Mouse (Mus musculus): ENCODE data around the gene Aipl1. TPM values are rescaled to one million over a fixed set of nuclear protein-coding genes. Genes with fewer than 3 reads are reported as not detected.

The Aipl1 gene
- 0.67 TPM in 1 of 3 replicates, not detected in the others for total RNA-seq (2017)

DNA sequence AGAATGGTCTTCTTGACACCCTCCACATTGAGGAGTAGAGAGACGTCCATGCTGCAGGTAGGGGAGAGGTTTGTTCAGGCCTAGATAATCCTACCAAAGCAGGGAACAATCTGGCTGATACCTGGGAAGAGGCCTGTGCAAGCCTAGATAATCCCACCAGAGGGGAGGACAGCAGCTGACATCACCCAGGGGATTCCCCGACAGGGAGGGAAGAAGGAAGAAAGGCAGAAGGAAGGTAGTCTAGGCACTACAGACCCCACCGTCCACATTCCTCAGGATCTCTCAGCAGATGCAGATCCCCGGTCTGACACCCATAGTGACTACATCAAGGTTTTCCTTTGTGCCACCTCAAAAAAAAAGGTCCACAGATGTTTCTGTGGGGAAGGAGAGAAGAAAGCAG is at the start of gene Aipl1:
Gene Aipl1, minus strand, starts transcription at position 101 of the 400 bp plus-strand sequence.
- ATAC-seq (replicated peaks; ENCODE audit: insufficient number of reproducible peaks, low FRiP score, low TSS enrichment, poor library complexity, severe bottlenecking) = no peak

DNA sequence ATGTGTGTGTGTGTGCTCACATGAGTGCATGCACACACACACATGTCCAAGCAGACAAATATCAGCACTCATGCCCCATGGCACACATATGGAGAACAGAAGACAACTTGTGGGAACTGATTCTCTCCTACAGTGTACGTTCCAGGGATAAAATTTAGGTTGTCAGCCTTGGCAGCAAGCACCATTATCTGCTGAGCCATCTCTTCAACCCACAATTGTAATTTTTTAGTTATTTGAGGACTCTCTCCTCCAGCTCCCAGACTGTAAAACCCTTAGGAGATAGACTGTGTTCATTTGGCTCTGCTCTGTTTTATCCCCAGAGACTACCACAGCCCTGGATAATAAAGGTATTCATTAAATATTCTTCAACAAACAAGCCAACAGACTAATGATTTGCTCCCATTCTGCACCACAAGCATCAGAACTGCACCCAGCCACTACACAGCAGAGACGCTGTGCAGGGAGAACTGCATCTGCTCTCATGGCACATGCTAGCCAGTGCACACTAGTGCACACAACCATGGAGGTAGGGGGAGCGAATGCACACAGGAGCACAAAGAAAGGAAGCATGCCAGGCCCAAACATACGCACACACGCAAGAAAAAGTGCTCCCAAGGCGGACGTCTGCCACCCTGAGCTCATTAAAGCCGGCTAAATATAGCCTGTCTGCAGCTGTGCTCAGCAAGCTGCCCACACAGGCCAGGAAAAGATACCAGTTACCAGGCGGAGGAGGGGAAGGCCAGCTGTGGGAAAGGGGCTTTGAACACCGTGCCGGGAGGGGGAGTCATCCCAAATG is 49.1 kb upstream of the Aipl1 start:
- ATAC-seq (replicated peaks; ENCODE audit: insufficient number of reproducible peaks, low FRiP score, low TSS enrichment, poor library complexity, severe bottlenecking) = no peak

DNA sequence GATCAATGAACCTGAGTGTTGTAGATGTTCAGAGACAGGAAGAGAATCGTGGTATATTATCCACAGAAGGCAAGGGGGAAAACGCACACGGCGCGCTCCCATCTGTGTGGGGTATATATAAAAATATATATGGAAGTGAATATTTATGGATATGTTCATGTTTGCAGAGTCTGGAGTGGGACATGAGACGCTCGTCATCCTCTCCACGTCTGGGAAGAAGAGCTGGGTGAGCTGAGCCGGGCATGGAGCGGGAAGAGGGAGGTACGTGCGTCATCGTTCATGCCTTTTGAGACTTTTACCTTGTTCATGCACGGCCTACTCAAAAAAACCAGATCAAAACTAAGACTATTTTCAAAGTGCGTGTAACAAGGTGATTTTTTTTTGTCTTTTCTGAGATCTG is 47.0 kb upstream of the Aipl1 start:
- no peak for ATAC-seq (replicated peaks; ENCODE audit: insufficient number of reproducible peaks, low FRiP score, low TSS enrichment, poor library complexity, severe bottlenecking)

DNA sequence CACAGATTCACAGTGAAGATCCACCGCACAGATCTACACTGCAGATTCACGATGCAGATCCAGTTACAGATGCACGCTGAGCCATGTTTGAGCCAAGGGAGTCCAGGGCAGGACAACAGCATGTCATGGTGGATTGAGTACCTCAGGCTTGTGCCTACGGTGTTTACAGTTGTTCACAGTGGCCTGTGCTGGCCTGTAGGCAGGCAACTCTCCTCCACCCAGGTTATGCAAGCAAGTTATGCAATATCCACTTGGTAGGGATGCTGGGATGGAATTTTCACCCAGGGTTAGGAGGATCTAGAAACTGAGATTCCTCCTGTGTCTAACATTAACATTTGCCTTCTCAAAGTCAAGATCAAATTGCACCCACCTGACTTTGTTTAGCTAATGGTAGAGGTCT is 45.3 kb upstream of the Aipl1 start:
- no peak for ATAC-seq (replicated peaks; ENCODE audit: insufficient number of reproducible peaks, low FRiP score, low TSS enrichment, poor library complexity, severe bottlenecking)

DNA sequence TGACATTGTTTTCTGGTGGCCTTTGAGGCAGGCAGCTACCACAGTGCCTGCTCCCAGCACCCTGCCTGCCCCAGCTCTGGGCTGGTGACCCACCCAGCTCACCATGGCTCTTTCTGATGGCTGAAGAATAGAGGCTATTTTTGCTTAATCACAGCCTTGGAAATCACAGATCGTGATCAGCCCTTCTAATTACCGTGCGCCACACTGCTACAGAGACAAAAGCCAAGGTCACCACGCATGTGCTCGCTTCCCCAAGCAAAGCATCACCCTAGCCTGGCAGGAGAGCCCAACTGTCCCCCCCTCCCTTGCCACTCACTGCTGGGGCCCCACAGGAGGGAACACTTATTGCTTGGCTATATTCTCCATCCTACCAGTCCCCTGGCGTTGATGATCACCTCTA is 43.2 kb upstream of the Aipl1 start:
- ATAC-seq (replicated peaks; ENCODE audit: insufficient number of reproducible peaks, low FRiP score, low TSS enrichment, poor library complexity, severe bottlenecking) = no peak

DNA sequence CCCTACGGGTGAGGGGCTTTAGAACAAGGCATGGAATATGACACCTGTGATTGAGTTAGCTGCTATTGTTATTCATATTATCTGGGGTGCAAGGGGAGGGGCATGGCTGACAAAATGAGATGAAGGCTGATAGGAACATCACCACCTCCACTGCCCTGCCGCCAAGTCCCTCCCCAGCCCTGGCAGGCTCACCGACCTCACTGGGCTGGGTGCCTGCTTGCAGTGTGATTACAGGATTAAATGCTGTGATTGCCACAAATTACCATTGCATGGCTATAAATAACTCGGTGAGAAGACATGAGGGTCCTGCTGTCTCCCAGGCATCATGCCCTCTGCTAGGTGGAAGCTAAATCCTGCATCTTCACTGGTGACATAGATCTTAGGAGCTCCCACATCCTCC is 41.3 kb upstream of the Aipl1 start:
- no peak for ATAC-seq (replicated peaks; ENCODE audit: insufficient number of reproducible peaks, low FRiP score, low TSS enrichment, poor library complexity, severe bottlenecking)

DNA sequence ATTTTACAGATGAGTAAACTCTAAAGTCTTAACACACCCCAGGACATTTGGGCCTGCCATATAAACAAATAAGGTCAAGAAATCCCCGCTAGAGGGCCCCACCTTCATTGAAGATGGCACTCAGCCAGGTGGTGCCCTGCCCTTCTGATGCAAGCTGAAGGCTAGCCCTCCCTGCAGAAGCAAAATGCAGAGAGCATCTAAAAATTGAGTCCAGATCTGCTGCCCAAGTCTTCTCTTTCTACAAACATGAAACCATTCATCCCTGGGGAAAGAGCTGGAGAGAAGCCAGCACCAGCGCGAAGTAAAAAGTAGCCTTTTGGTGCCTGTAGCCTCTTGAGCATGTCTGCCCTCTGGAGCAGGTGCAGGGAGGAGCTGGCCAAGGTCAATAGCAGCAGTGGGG is 40.7 kb upstream of the Aipl1 start:
- ATAC-seq (replicated peaks; ENCODE audit: insufficient number of reproducible peaks, low FRiP score, low TSS enrichment, poor library complexity, severe bottlenecking) = no peak

DNA sequence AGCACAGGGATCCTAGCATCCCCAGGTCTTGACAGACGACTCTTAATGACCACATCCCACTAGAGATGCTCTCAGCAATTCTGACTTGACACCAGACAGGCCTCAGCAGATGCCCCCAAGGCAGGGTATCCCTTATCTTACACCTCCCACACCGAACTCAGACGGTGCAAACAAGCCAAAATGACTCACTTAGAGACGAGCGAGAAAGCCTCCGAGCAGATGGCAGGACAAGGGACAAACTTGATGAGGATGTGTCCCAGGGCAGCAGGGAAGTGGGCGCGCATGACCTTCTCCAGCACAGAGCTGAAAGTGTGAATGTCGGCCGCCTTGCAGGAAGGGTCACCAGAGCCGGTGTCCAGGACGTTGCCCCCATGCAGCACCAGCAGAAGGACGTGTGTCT is 36.9 kb upstream of the Aipl1 start:
- no peak for ATAC-seq (replicated peaks; ENCODE audit: insufficient number of reproducible peaks, low FRiP score, low TSS enrichment, poor library complexity, severe bottlenecking)

DNA sequence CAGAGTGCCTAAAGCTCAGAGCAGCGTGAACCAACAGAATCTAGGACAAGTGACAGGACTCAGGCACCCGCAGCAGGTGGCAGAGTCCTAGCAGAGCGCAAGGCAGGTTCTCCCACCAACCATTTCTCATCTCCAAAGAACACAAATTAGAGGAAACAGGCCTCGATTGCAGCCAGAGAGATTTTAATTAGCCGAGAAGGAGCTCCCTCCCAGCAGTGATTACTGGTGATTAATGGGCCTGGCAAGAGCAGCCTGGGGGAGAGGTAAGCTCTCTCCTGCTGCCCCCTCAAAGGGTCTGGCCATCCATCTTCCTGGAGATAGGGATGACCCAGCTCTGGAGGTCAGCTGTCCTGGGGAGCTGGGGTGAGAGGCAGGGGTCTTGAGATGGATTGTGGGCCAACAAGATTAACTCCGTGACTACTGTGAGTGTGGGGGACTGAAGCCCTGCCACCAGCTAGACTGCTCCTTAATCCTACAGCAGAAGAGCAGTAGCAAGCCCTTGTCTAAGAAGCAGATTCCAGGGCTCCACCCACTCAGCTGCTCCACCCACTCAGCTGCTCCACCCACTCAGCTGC is 35.1 kb upstream of the Aipl1 start:
- ATAC-seq (replicated peaks; ENCODE audit: insufficient number of reproducible peaks, low FRiP score, low TSS enrichment, poor library complexity, severe bottlenecking) = no peak

DNA sequence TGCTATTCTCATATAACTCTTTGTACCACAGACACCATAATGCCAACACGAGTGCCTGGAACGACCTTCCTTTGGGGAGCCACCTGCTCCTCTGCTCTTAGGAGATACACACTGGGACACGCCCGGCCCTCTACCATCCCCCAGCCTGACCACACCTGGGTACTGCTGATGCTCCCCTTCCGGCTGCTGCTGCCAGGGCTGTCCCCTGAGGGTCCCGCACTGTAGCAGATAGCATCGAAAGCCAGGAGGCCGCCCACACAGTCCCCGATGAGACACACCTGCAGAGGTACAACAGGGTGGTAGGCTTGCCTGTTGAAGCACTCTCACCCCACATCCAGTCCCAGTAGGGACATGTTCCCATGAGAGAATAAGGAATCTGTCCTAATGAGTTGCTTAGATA is 33.4 kb upstream of the Aipl1 start:
- ATAC-seq (replicated peaks; ENCODE audit: insufficient number of reproducible peaks, low FRiP score, low TSS enrichment, poor library complexity, severe bottlenecking) = no peak

DNA sequence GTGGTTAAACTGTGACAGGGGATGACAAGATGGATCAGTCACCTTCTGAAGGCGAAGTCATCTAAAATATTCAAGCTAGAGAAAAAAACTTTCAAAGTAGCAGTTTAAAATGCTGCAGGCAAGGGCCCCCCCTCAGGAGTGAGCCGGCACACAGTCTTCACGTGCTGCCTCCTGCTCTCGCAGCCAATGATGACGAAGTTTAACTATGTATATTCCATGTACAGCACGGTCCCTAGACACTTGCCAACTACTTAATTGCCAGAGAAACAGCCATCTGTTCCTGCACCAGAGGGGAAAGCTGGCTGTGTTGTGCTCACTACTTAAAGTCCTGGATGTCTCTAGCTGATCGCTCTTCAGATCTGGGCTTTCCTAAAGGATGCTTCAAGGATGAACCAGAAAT is 30.7 kb upstream of the Aipl1 start:
- no peak for ATAC-seq (replicated peaks; ENCODE audit: insufficient number of reproducible peaks, low FRiP score, low TSS enrichment, poor library complexity, severe bottlenecking)

DNA sequence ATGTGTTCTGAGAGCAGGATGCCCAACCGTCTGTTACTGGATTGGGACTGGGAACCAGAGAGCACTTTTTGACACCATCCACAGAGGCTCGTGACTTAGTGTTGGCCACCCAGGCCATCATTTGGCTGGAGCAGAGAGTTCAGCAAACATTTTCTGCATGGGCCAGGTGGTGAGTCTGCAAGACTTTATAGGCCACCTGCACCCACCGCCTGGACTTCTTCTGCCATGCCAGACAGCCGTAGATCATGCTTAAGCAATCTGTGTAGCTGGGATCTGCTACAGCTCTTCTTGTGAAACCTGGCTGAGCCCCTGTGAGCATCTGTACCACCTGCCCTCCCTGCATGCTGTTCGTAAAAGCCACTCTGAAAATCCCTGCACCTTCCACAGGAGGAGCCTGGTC is 30.0 kb upstream of the Aipl1 start:
- no peak for ATAC-seq (replicated peaks; ENCODE audit: insufficient number of reproducible peaks, low FRiP score, low TSS enrichment, poor library complexity, severe bottlenecking)

DNA sequence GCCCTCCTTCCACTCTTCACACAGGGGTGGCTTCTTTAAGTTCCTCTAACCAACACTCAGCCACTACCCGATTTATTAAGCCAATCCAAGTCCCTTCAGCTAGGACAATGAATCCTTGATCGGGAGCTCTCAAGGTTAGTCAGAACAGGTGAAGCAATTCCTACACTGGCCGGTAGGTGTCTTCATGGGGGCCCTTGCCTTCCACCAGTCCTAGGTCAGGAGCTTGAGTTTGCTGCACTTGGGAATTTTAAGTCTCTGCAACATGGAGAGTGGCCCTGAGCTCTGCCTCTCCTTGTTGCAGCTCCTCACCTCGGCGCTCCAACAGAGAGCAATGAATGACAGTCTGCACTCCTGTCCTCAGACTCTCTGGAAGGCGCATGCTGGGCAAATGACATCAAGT is 29.0 kb upstream of the Aipl1 start:
- ATAC-seq (replicated peaks; ENCODE audit: insufficient number of reproducible peaks, low FRiP score, low TSS enrichment, poor library complexity, severe bottlenecking) = no peak

DNA sequence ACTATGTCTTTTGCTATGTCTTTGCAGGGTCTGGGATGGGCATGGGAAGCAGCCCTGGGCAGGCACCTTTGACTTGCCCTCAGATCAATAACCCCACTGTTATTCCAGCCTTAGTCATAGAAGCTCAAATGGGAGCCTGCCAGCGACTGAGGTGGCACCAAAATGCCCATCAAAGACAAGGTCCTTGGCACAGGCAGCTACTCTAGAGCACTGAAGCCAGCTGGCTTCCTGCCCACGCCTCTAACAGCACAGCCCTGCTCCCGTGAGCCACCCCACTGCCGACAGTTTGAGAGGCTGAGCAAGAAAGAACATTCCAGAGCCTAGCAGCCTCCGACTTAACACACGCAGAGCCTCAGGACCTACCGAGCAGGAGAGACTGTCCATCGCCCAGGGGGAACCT is 27.8 kb upstream of the Aipl1 start:
- no peak for ATAC-seq (replicated peaks; ENCODE audit: insufficient number of reproducible peaks, low FRiP score, low TSS enrichment, poor library complexity, severe bottlenecking)

DNA sequence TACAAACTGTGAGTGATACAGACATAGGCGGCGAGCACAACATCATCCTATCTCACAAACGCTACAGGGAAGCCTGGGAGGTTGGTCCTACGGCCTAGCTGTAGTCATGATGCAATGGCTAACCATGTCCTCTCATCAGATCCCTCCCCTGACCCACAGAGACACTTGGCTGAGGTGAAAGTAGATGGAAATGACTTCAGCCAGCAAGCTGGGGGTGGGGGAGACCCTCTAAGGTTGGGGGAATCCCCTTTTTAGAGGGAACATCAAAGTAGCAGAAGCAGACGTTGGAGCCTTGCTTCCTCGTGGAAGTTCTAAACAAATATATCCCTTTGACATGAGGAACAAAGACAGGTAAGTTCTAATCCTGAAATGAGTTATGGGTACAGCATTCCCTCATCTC is 27.1 kb upstream of the Aipl1 start:
- ATAC-seq (replicated peaks; ENCODE audit: insufficient number of reproducible peaks, low FRiP score, low TSS enrichment, poor library complexity, severe bottlenecking) = no peak

DNA sequence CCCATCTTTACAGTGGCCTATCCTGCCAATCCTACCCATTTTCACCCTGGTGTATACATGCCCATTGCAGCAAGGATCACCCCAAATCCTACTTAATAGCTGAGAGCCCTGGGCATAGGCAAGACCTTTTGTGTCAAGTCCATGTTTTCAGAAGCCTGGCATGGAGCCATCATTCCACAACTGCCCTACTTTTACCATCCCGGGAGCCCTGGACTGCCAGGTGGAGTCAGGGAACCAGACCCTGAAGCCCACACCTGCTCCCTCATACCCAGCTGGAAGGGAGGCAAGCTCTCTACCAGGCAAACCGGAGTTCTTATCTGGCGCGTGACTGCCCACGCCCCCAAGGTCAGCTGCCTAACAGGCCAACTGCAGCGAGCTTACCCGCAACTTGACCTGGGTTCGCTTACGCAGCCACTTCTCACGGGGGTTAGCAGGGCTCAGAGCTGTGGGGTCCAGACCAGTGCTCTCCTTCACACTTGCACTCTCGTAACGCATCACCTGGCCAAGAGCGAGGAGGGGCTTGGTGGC is 23.8 kb upstream of the Aipl1 start:
- ATAC-seq (replicated peaks; ENCODE audit: insufficient number of reproducible peaks, low FRiP score, low TSS enrichment, poor library complexity, severe bottlenecking) = no peak

DNA sequence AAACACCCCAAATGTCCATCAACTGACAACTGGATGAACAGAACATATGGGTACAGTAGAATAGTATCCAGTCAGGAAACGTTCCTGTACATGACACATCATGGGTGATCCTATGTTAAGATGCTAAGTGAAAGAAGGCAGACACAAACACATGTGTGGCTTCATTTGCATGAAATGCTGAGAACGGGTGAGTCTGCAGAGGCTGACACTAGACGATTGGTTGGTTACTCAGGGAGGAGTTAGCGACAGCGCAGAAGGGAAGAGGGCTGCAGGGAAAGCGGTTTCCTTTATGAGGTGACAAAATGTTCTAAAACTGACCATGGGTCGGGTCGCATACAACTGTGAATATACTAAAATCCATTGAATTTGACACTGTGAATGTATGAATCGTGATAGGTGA is 23.1 kb upstream of the Aipl1 start:
- no peak for ATAC-seq (replicated peaks; ENCODE audit: insufficient number of reproducible peaks, low FRiP score, low TSS enrichment, poor library complexity, severe bottlenecking)

DNA sequence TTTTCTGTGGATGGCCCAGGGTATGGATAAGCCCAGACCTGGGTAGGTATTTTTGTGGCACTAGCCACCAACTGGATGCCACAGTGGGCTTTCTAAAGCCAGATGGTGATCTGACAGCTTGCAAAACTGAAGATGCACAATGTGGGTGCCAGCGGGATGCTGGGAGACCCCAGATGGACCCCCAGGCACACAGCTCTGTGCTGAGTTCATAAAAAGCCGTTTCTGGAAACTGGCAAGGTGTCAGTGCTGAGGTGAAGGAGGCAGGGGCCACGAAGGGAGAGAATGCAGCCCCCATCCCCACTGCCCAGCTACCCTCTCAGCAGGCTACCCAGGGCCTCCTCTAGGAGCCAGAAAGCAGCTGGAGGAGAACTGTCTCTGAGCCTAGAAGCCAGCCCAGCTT is 19.9 kb upstream of the Aipl1 start:
- ATAC-seq (replicated peaks; ENCODE audit: insufficient number of reproducible peaks, low FRiP score, low TSS enrichment, poor library complexity, severe bottlenecking) = no peak

DNA sequence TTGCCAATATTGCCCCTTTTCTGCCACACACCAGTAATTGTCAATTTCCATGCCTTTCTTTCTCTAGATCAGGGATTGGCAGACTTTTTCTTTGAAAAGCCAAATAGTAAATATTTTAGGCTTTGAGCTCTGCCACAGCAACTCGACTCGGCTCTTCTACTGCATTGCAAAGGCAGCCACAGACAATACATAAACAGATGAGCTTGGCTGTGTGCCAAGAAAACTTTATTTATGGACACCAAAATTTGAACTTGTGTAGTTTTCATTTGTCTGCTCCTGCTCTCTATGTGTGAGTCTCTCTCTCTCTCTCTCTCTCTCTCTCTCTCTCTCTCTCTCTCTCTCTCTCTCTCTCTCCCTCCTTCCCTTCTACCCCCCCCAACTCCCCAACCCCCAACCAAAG is 17.9 kb upstream of the Aipl1 start:
- ATAC-seq (replicated peaks; ENCODE audit: insufficient number of reproducible peaks, low FRiP score, low TSS enrichment, poor library complexity, severe bottlenecking) = no peak

DNA sequence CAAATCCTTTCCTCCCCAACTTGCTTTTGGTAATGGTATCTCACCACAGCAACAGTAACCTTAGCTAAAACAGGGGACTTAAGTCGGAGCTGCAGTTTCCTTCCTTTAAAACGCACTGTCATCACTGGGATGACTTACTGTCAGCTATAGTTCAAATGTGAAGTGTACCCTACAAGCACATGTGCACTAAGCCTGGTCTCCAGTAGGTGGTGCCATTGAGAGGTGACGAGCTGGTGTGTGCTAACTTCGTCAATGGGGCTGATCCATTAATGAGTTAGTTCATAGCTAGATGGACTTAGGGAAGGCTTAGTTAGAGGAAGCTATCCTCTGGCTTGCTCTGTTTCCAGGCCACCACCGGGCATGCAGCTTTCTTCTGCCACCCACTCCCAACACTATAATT is 15.3 kb upstream of the Aipl1 start:
- peak; percentile 60 for ATAC-seq (replicated peaks; ENCODE audit: insufficient number of reproducible peaks, low FRiP score, low TSS enrichment, poor library complexity, severe bottlenecking)

Measured in monocyte, adult 5-6 weeks (primary cell).